Mouse (Mus musculus) frontal cortex, adult 2 months (tissue): ENCODE results near the gene Myoz2. TPM values are rescaled to one million over a fixed set of nuclear protein-coding genes. Genes with fewer than 3 reads are reported as not detected.

Experiments
- polyA plus RNA-seq: library from polyadenylated mRNA; depleted of rRNA; stranded (reverse); fragments of >200 nt; gene quantifications from 2 replicates; pipeline ENCODE4 v1.2.3, GENCODE M21; 2012; rRNA removed

Myoz2 gene
- polyA plus RNA-seq, 1 experiment: 0.12 TPM

Other genes with a start within 250 kb of the Myoz2 start
- not detected in 2 replicates for gene Fabp2, start 139.9 kb downstream of the Myoz2 start, polyA plus RNA-seq
- not detected in 2 replicates for gene Gm10959, start 115.7 kb downstream of the Myoz2 start, polyA plus RNA-seq
- gene 1810037I17Rik, start 110.8 kb downstream of the Myoz2 start, polyA plus RNA-seq: 63.1 and 73.6 TPM in 2 replicates
- gene Usp53, start 50.5 kb downstream of the Myoz2 start, polyA plus RNA-seq: 11.4 and 13.8 TPM in 2 replicates
- gene Synpo2, start 201.1 kb upstream of the Myoz2 start, polyA plus RNA-seq: 3.5 and 4.6 TPM in 2 replicates
- 8.4 and 10.4 TPM in 2 replicates for gene Sec24d, start 232.4 kb upstream of the Myoz2 start, polyA plus RNA-seq